Mouse (Mus musculus) ES-E14 (cell line): ENCODE results near the gene Mapre1.

Experiments
- CHD2 ChIP-seq: IDR thresholded peaks from 2 replicates; pipeline ENCODE4 v1.6.1; 2014; ENCODE audit warnings: mild to moderate bottlenecking, low read depth, low read length, inconsistent platforms
- HCFC1 ChIP-seq: IDR thresholded peaks from 2 replicates; pipeline ENCODE4 v1.6.1; 2012; ENCODE audit warnings: low read length, inconsistent platforms, borderline replicate concordance; ENCODE audit not compliant: insufficient read depth
- MAFK ChIP-seq: IDR thresholded peaks from 2 replicates; pipeline ENCODE4 v1.6.1; 2014; ENCODE audit warnings: mild to moderate bottlenecking, low read depth, low read length, inconsistent platforms; ENCODE audit not compliant: insufficient read depth
- ZC3H11A ChIP-seq: IDR thresholded peaks from 2 replicates; pipeline ENCODE4 v1.6.1; 2012; ENCODE audit warnings: low read depth, mild to moderate bottlenecking, inconsistent platforms, low read length, borderline replicate concordance
- ZNF384 ChIP-seq: IDR thresholded peaks from 2 replicates; pipeline ENCODE4 v1.6.1; 2012; ENCODE audit warnings: low read depth, low read length, inconsistent platforms

GRCm38 (mm10) chr2:153696352-153696751 is 44.7 kb upstream of the Mapre1 start, which contains the start of gene Dnmt3c:
- no peak for TF ChIP-seq ZC3H11A
- no peak for TF ChIP-seq ZNF384
- TF ChIP-seq MAFK: no peak
- no peak for TF ChIP-seq HCFC1
- TF ChIP-seq CHD2: no peak
